Mouse (Mus musculus) embryonic stem cell, embryonic (primary cell): ENCODE results near the gene Map3k19.

Experiments
- CTCF ChIA-PET, 4 experiments: fragments of 300-600 bp in 2 of 4; fragments of 350-600 bp in 2 of 4; sonication (Branson Sonifier 250); formaldehyde crosslinking; loops; one replicate each; lab custom pipeline; 2022; ENCODE audit warnings: inconsistent platforms in 2 of 4; lab: Charles Lee
- POLR2A ChIA-PET, 4 experiments: fragments of 300-600 bp in 2 of 4; fragments of 350-600 bp in 2 of 4; sonication (Branson Sonifier 250); formaldehyde crosslinking; loops; one replicate each; lab custom pipeline; 2022; ENCODE audit warnings: antibody characterized with exemption in 4 of 4, inconsistent platforms in 1 of 4; lab: Charles Lee

Gene Map3k19

DNA sequence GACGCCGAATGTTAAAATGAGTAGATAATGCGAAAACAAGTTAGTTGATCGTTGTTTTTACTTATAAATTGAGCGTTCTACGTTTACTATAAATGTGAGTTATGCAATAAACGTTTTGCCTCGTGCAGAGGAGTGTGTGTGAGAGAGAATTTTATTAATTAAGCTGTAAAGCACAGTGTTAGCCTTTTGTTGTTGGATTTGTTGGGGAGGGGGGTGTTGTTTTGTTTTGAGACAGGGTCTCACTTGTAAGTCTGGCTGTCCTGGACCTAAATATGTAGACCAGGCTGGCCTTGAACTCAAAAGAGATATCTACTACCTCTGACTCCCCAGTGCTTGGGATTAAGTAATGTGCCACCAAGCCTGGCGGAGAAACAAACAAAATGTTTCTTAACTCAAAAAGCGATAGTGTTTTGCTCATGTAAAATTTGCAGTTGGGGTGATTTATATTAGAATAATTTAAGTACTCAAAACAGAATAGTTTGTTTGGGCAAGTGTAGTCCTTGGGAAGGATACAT is 79.6 kb downstream of the Map3k19 start:
- ChIA-PET CTCF (no interaction called here), POLR2A (interaction anchor here in 2 of 4 experiments (1.0 to 5.2 kb wide), 14 partner anchors 9 to 584 kb away, joined by 3 to 90 read pairs (median 8); partner anchors contain the start of genes Mcm6 (in 1 of the 2) and Rab3gap1 (in 1 of the 2))

DNA sequence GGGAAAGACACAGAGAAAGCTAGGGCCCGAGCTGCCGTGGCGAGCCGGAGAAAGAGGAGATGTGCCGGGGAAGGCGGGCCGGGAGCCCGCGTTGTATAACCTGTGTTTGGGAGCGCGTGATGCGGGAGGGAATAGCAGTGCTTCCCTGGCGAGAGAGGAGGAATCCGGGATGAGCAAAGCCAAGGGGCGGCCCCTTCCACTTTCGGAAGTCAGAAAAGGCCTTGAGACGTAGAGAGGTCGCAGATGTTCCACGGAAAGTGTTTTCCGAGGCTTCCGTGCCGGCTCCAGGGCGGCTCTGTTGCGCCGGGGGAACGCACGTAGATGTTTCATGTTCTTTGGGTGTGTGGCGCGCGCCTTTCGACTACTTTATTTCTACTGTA is 80.3 kb downstream of the Map3k19 start:
- ChIA-PET CTCF (interaction anchor here in 2 of 4 experiments (0.7 to 1.3 kb wide), 3 partner anchors 9 to 53 kb away, joined by 3 to 6 read pairs (median 3); no protein-coding TSS in a partner anchor), POLR2A (interaction anchor here in 3 of 4 experiments (0.6 to 5.2 kb wide), 40 partner anchors 7 to 643 kb away, joined by 3 to 90 read pairs (median 5); partner anchors contain the start of genes Rab3gap1 (in 3 of the 3), R3hdm1 (in 2 of the 3), Dars (in 1 of the 3) and Mcm6 (in 1 of the 3))

DNA sequence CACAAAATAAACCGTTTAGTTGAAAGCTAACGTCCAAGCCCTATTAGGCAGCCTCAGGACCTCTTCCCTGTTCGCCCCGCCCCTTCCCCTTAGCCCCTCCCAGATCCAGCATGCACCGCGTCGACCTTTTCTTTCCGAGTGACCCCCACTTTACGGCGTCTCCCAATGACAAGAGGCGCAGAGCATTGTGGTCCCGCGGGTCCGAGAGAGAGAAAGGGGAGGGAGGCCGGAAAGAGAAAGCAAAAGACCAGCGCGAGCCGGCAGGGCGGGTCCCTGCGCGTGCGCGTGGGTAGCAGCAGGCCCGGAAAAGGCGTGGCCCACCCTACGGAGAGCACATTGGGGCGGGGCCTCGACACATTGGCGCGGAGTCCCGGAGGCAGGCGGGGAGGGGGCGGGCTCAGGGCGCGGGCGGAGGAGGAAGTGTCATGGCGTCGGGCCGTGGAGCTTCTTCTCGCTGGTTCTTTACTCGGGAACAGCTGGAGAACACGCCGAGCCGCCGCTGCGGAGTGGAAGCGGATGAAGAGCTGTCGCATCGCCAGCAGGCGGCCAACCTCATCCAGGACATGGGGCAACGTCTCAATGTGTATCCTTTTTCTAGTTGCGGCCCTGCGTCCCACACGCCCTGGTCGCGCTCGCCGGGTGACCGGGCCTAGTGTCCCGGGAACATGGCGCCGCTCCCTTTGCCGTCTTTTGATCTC is 80.9 kb downstream of the Map3k19 start, which contains the start of gene Ccnt2:
TSS of gene Ccnt2 (plus strand) at position 362 of the 698 bp plus-strand sequence.
- CTCF ChIA-PET: interaction anchor here in 2 of 4 experiments (0.6 to 1.3 kb wide), 4 partner anchors 8 to 53 kb away, joined by 3 to 6 read pairs (median 3); no protein-coding TSS in a partner anchor
- POLR2A ChIA-PET: interaction anchor here in 3 of 4 experiments (0.6 to 5.2 kb wide), 57 partner anchors 8 to 643 kb away, joined by 3 to 90 read pairs (median 4); partner anchors contain the start of genes Rab3gap1 (in 3 of the 3), Dars (in 2 of the 3), R3hdm1 (in 2 of the 3) and Mcm6 (in 1 of the 3)

DNA sequence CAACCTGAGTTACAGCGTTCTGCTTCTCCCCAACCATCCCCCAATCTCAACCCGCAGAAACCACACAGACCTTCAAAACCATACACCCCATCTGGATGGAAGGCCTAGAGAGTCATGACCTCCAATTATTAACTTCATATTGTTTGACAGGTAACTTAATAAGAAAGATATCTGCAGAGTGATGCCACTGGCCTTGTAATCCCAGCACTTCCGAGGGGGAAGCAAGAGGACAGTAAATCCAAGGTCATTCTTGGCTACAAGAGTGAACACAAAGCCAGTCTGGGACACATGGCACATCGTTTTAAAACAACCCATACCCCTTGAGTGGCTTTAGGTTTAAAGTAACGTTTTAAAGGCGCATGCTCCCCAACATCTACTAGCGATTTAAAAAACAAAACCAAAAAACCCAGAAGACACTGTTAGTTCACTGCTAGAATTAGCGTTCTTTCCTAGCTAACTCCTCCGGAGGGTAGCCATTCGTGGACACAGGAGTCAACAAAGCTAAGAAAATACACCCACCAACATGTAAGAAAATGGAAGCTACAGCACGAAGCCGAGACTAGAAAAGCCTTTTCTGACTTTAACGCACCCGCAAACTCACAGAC is 81.5 kb downstream of the Map3k19 start:
- POLR2A ChIA-PET: interaction anchor here in 3 of 4 experiments (0.6 to 5.2 kb wide), 51 partner anchors 9 to 644 kb away, joined by 3 to 90 read pairs (median 5); partner anchors contain the start of genes Dars (in 2 of the 3), R3hdm1 (in 2 of the 3), Rab3gap1 (in 2 of the 3) and Mcm6 (in 1 of the 3)
- CTCF ChIA-PET: interaction anchor here in 2 of 4 experiments (0.6 to 1.3 kb wide), 3 partner anchors 7 to 54 kb away, joined by 3 to 6 read pairs (median 3); no protein-coding TSS in a partner anchor

DNA sequence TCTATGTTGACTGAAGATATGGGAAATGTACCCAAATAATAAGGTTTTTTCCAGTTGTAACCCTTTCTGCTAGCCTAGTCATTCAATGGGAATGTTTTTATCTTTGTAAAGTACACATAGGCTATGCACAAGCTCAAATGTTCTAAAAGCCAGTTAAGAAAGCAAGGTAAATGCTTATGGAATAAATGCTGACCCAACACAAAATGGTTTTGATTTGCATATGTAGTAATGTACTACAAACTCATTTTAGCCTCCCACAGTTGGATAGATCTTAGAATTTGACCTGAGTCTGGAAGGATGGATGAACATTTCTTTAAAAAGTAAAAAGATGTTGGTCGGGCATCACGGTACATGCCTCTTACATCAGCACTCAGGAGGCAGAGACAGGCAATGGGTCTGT is 88.1 kb downstream of the Map3k19 start:
- POLR2A ChIA-PET: interaction anchor here in 3 of 4 experiments (0.6 to 3.6 kb wide), 5 partner anchors 8 to 260 kb away, joined by 3 to 18 read pairs (median 3); partner anchors contain the start of gene Rab3gap1 (in 1 of the 3)

DNA sequence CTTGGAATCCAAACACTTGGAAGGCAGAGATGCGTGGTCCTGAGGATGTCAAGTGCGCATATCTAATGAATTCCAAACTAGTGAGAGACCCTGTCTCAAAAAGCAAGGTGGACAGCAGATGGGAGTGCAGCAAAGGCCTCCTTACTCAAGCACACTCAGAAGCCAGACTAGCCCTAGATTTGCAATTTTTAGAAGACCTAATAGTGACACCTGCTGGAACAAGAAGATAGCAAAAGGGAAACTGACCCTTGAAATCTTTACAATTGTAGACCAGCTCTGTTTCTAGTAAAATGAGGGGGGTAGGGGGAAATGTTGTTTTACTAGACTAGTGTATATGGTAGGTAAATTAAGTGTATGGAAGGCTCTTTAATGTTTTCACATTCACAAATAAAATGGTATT is 89.4 kb downstream of the Map3k19 start:
- POLR2A ChIA-PET: interaction anchor here in 3 of 4 experiments (0.8 to 3.0 kb wide), 4 partner anchors 8 to 59 kb away, joined by 3 to 8 read pairs (median 4); partner anchors contain the start of gene Ccnt2 (in 1 of the 3)
- CTCF ChIA-PET: interaction anchor here (0.5 to 1.6 kb wide), 13 partner anchors 8 to 561 kb away, joined by 3 to 12 read pairs (median 4); partner anchors contain the start of gene Ccnt2 (in 2 of the 4)

More for the DNA sequence above, 88.1 kb downstream of the Map3k19 start:
- CTCF ChIA-PET: interaction anchor here in 3 of 4 experiments (0.8 to 1.5 kb wide), 4 partner anchors 66 to 270 kb away, joined by 3 to 9 read pairs (median 4); no protein-coding TSS in a partner anchor
